Mouse (Mus musculus): ENCODE data around the gene Gm10134. TPM values are rescaled to one million over a fixed set of nuclear protein-coding genes. Genes with fewer than 3 reads are reported as not detected.

The Gm10134 gene
- polyA plus RNA-seq, 1 experiment from 2014 or later = 4.0 TPM

- H3K4me2 ChIP-seq = peak overlapping the region; percentile 76
- H3K9me3 ChIP-seq = no peaks in the 10 kb centered on the region
- peak overlapping the region; percentile 93 for H3K27ac ChIP-seq (replicated peaks)
- H3K4me1 ChIP-seq (replicated peaks) = peaks cover 100% of the 10 kb centered on the region
- H3K9ac ChIP-seq = peak overlapping the region; percentile 85
- ATAC-seq (ENCODE audit: low read depth) = no peak
- WGBS = 22% methylated on average over 7 of the region's 7 CpGs
- H3K36me3 ChIP-seq = peaks cover 6% of the 10 kb centered on the region
- peak overlapping the region; percentile 59 for H3K4me3 ChIP-seq
- H3K27me3 ChIP-seq = no peaks in the 10 kb centered on the region
Observed at GRCm38 (mm10) chr2:28535650-28536049, 29.8 kb downstream of the Gm10134 start.

DNA sequence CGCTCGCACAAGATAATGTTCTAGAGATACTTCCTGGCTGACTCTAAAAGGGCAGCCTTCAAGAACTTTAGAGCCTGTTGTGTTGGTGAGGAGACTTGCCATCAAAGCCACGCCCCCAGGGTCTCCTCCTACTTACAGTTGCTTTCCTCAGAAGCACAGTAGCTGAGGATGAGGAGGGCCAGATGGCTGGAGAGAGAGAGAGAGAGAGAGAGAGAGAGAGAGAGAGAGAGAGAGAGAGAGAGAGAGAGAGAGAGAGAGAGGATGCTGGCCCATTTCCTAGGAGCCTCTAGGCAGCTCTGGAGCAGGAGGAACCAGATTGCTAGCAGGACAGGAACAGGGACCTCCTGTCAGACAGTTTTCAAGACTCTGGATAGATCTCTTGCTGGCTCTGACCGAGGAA is 30.3 kb downstream of the Gm10134 start:
- H3K9me3 ChIP-seq = no peaks in the 10 kb centered on the region
- H3K4me1 ChIP-seq (replicated peaks) = peaks cover 98% of the 10 kb centered on the region
- H3K27me3 ChIP-seq = no peaks in the 10 kb centered on the region
- ATAC-seq (ENCODE audit: low read depth) = no peak
- H3K36me3 ChIP-seq = peaks cover 8% of the 10 kb centered on the region
- 70% methylated on average over 4 of the region's 4 CpGs for WGBS
- peak overlapping the region; percentile 93 for H3K27ac ChIP-seq (replicated peaks)
- peak overlapping the region; percentile 76; the same call in 1 of the 2 replicates for H3K4me2 ChIP-seq
- peak overlapping the region; percentile 85 for H3K9ac ChIP-seq
- no peak overlapping the region for H3K4me3 ChIP-seq

DNA sequence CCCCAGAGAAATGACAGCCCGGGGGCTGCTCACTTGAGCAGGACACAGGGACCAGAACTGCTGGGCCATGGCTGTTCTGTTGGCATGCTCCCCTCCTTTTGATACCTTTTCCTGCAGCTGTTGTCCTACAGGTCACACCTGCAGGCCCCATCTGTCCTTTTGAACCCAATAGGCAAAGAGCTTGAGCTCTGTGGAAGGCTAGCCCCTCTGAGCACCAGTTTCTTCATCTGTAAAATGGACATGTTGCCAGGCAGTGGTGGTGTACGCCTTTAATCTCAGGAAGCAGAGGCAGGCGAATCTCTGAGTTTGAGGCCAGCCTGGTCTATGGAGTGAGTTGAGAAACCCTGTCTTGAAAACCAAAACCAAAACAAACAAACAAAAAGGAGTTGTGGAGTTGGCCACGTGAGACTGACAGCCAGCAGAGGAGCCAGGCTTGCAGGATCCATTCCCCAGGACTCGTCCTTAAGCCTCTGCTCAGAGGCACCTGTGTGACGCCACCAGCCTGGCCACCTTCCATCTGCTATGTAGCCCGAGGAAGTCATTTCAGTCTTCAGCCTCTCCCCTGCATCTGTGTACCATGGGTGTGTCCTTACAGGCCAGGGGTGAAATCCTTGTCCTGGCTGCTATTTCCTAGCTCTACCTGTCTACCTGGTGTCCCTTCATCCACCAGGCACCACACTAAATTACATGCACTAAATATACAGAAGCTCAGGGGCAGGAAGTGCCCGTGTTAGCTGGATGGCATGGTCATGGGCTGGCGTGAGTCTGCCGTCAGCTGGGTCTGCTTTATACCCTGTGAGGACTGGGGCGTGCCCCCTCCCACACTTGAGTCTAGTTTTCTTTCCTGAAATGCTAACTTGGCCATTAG is 31.1 kb downstream of the Gm10134 start:
- H3K9ac ChIP-seq = peak overlapping the region; percentile 28; the same call in 1 of the 2 replicates

GRCm38 (mm10) chr2:28537634-28537920 is 31.7 kb downstream of the Gm10134 start:
- Histone ChIP-seq H3K9me3 (no peaks in the 10 kb centered on the region), H3K4me3 (no peak overlapping the region), H3K27ac (replicated peaks) (no peak overlapping the region), H3K36me3 (peaks cover 22% of the 10 kb centered on the region), H3K27me3 (no peaks in the 10 kb centered on the region), H3K9ac (peak overlapping the region; percentile 28; the same call in 1 of the 2 replicates), H3K4me2 (no peak overlapping the region), H3K4me1 (replicated peaks) (peaks cover 84% of the 10 kb centered on the region)
- no peak for ATAC-seq (ENCODE audit: low read depth)
- 41% methylated on average over 4 of the region's 4 CpGs for WGBS

More for the DNA sequence above, 31.1 kb downstream of the Gm10134 start:
- ATAC-seq (ENCODE audit: low read depth) = no peak
- Histone ChIP-seq H3K4me2 (no peak overlapping the region), H3K27me3 (no peaks in the 10 kb centered on the region), H3K4me3 (no peak overlapping the region), H3K4me1 (replicated peaks) (peaks cover 90% of the 10 kb centered on the region), H3K36me3 (peaks cover 16% of the 10 kb centered on the region), H3K9me3 (no peaks in the 10 kb centered on the region), H3K27ac (replicated peaks) (no peak overlapping the region; the same call in 1 of the 2 replicates)
- WGBS = 75% methylated on average over 11 of the region's 11 CpGs

DNA sequence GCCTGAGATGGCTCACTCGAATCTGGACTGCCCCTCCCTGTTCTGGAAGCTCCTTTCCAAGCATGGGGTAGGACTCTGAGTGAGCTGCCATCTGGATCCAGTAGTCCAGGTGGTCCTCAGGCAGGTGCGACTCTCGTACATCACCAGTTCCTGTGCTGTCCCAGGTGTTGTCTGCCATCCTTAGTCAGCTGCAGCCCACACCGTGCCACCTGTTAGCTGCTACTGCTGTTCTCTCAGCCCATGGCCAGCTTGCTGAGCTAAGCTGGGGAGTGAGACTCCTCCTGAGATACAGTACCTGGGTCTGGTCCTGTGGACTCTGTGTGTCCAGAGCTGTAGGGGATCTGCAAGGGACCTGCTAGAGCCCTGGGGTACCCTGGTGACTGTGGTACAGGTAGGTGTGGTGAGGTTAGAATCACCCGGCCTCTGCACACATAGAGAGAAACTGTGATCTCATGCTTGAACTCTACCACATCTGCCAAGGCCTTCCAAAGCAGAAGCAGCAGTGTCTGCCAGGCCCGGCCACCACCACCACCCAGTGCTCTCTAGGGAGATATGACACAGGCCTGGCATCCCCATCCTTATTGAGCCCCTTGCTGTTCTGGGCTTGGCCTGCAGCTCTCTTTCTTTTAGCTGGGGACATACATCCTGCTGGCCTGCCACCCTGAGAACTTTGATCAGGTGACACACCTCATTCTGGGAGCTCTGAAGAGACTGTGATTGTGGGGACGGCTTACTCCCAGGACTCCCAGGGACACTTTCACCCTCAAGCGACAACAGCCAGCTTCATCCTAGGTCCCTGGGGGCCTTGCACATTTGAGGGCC is 32.3 kb downstream of the Gm10134 start:
- H3K9me3 ChIP-seq = no peaks in the 10 kb centered on the region
- no peak for ATAC-seq (ENCODE audit: low read depth)
- WGBS = 69% methylated on average over 8 of the region's 8 CpGs
- peaks cover 78% of the 10 kb centered on the region for H3K4me1 ChIP-seq (replicated peaks)
- no peaks in the 10 kb centered on the region for H3K27me3 ChIP-seq
- H3K9ac ChIP-seq = peak overlapping the region; percentile 28
- H3K4me3 ChIP-seq = no peak overlapping the region
- H3K4me2 ChIP-seq = no peak overlapping the region
- peak overlapping the region; percentile 84 for H3K27ac ChIP-seq (replicated peaks)
- peaks cover 28% of the 10 kb centered on the region for H3K36me3 ChIP-seq

DNA sequence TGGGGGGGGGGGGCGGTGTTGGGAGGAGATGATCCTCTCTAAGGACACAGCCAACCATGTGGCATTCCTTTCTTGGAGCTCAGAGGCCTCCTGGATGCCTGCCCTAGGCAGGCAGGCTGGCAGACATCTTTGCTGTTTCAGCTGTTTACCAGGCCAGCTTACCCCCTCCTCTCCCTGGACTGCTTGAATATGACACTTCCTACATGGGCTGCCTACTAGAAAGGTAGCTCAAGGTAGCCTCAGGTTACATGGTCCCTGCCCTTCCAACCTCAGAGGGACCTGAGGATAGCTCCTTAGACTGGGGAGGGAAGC is 32.9 kb downstream of the Gm10134 start:
- peaks cover 72% of the 10 kb centered on the region for H3K4me1 ChIP-seq (replicated peaks)
- H3K9ac ChIP-seq = peak overlapping the region; percentile 28; the same call in 1 of the 2 replicates
- no peak overlapping the region for H3K4me3 ChIP-seq
- no peak overlapping the region for H3K4me2 ChIP-seq
- 63% methylated on average over 1 of the region's 1 CpGs for WGBS
- ATAC-seq (ENCODE audit: low read depth) = no peak
- H3K27ac ChIP-seq (replicated peaks) = peak overlapping the region; percentile 84
- H3K27me3 ChIP-seq = no peaks in the 10 kb centered on the region
- no peaks in the 10 kb centered on the region for H3K9me3 ChIP-seq
- H3K36me3 ChIP-seq = peaks cover 34% of the 10 kb centered on the region

GRCm38 (mm10) chr2:28539206-28539605 is 33.3 kb downstream of the Gm10134 start:
- peak overlapping the region; percentile 28; the same call in 1 of the 2 replicates for H3K9ac ChIP-seq

GRCm38 (mm10) chr2:28539949-28540348 is 34.1 kb downstream of the Gm10134 start:
- no peak for ATAC-seq (ENCODE audit: low read depth)
- Histone ChIP-seq H3K9ac (peak overlapping the region; percentile 28; the same call in 1 of the 2 replicates), H3K27ac (replicated peaks) (peak overlapping the region; percentile 84), H3K36me3 (peaks cover 45% of the 10 kb centered on the region), H3K9me3 (no peaks in the 10 kb centered on the region), H3K4me1 (replicated peaks) (peaks cover 60% of the 10 kb centered on the region), H3K27me3 (no peaks in the 10 kb centered on the region), H3K4me3 (no peak overlapping the region), H3K4me2 (no peak overlapping the region)
- WGBS = 78% methylated on average over 2 of the region's 2 CpGs

More at GRCm38 (mm10) chr2:28539206-28539605, 33.3 kb downstream of the Gm10134 start:
- Histone ChIP-seq H3K9me3 (no peaks in the 10 kb centered on the region), H3K4me2 (no peak overlapping the region), H3K27ac (replicated peaks) (peak overlapping the region; percentile 84), H3K27me3 (no peaks in the 10 kb centered on the region), H3K4me1 (replicated peaks) (peaks cover 68% of the 10 kb centered on the region), H3K4me3 (no peak overlapping the region), H3K36me3 (peaks cover 38% of the 10 kb centered on the region)
- 28% methylated on average over 7 of the region's 7 CpGs for WGBS
- peak; percentile 48 for ATAC-seq (ENCODE audit: low read depth)

DNA sequence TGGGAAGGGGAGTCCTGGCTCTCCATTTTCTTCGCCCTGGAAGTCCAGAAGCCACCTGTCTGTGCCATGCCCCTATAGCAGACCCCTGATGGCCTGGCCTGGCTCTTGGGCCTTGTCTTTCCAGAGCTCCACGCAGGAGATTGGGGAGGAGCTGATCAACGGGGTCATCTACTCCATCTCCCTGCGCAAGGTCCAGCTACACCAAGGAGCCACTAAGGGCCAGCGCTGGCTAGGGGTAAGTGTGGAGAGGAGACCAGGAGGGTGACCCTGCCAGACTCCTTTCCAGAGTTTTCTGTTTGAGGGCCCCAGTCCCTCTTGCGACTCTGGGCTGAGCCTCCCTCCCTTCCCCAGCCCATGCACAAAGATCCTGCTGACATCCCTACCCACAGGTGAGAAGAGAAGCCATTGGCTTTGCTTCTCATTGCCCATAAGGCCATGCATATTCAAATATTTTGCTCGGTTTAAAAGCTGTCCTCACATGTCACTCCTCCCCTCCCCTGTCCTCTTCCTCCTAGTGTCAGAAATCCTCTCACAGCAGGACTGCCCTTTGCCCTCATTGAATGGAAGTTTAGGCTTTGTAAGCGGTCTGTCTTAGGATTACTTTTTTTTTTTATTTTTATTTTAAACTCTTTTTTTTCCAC is 34.8 kb downstream of the Gm10134 start:
- 79% methylated on average over 8 of the region's 8 CpGs for WGBS
- H3K4me1 ChIP-seq (replicated peaks) = peaks cover 53% of the 10 kb centered on the region
- H3K9ac ChIP-seq = no peak overlapping the region
- H3K36me3 ChIP-seq = peaks cover 53% of the 10 kb centered on the region
- H3K27ac ChIP-seq (replicated peaks) = no peak overlapping the region
- no peaks in the 10 kb centered on the region for H3K27me3 ChIP-seq
- no peak overlapping the region for H3K4me2 ChIP-seq
- H3K4me3 ChIP-seq = no peak overlapping the region
- ATAC-seq (ENCODE audit: low read depth) = no peak
- no peaks in the 10 kb centered on the region for H3K9me3 ChIP-seq

- H3K4me3 ChIP-seq = no peak overlapping the region
- no peaks in the 10 kb centered on the region for H3K9me3 ChIP-seq
- peaks cover 26% of the 10 kb centered on the region for H3K4me1 ChIP-seq (replicated peaks)
- ATAC-seq (ENCODE audit: low read depth) = no peak
- no peaks in the 10 kb centered on the region for H3K27me3 ChIP-seq
- 91% methylated on average over 8 of the region's 8 CpGs for WGBS
- H3K9ac ChIP-seq = no peak overlapping the region
- no peak overlapping the region for H3K27ac ChIP-seq (replicated peaks)
- peaks cover 83% of the 10 kb centered on the region for H3K36me3 ChIP-seq
- no peak overlapping the region for H3K4me2 ChIP-seq
Observed at GRCm38 (mm10) chr2:28543894-28544293, 38.0 kb downstream of the Gm10134 start.

DNA sequence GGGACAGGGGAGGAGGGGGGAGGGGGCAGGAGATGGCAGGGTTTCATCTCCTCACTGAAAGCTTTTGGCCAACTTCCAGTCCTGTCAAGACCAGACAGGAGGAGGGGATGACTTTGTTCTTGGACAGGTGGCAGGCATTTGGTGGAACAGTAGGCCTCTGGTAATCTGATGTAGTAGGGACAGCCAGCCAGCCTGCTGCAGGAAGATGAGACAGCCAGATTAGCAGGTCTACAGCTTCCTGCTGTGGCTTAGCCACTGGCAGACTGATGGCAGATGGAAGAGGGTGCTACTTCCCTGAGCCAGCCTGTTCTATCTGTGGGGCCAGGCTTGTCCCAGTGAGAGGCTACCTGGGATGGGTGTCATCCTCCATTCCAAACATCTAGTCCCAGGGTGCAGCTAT is 40.1 kb downstream of the Gm10134 start:
- Histone ChIP-seq H3K27ac (replicated peaks) (no peak overlapping the region), H3K4me2 (no peak overlapping the region), H3K36me3 (peaks cover 95% of the 10 kb centered on the region), H3K9ac (no peak overlapping the region), H3K27me3 (no peaks in the 10 kb centered on the region), H3K4me3 (no peak overlapping the region), H3K9me3 (no peaks in the 10 kb centered on the region), H3K4me1 (replicated peaks) (peaks cover 5% of the 10 kb centered on the region; the same call in 1 of the 2 replicates)
- no peak for ATAC-seq (ENCODE audit: low read depth)

GRCm38 (mm10) chr2:28546560-28546959 is 40.7 kb downstream of the Gm10134 start:
- H3K27ac ChIP-seq (replicated peaks) = no peak overlapping the region
- peaks cover 98% of the 10 kb centered on the region for H3K36me3 ChIP-seq
- H3K9ac ChIP-seq = no peak overlapping the region
- no peaks in the 10 kb centered on the region for H3K9me3 ChIP-seq
- peaks cover 5% of the 10 kb centered on the region; the same call in 1 of the 2 replicates for H3K4me1 ChIP-seq (replicated peaks)
- ATAC-seq (ENCODE audit: low read depth) = no peak
- WGBS = 78% methylated on average over 6 of the region's 6 CpGs
- H3K4me3 ChIP-seq = no peak overlapping the region
- H3K27me3 ChIP-seq = no peaks in the 10 kb centered on the region
- H3K4me2 ChIP-seq = no peak overlapping the region
